Mouse (Mus musculus): ENCODE data around the gene Mdga2. TPM values are rescaled to one million over a fixed set of nuclear protein-coding genes. Genes with fewer than 3 reads are reported as not detected.

Mdga2 gene
- polyA plus RNA-seq, 1 experiment from 2014 or later: 0.13 TPM

DNA sequence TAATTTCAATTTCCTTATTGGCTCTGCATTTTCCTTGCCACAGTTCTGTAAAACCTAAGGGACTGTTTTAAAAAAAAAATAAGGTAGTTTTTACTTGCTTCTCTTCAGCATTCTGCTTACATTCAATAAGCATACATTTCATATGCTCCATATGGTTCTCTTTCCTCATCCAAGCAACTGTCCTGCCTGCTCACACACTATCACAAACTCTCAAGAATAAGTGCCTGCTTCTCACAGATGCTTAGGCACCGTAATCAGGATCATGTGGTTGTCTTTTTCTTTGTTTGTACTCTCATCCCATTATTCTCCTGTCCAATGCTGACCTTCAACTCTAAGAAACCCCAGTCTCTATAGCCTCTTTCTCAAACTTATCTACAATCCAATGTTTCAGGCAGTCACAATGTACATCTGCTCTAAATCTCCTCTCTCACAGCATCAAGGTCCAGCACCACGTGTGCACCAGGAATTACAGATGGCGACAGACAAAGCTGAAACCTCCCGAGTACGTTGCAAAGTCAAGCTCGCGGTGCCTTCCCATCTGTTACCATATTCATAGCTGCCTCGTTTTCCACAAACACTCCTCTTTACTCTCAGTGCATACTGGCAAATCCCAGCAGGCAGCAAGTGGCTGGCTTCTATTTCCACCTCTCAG is 177.1 kb downstream of the Mdga2 start:
- 74% methylated on average over 8 of the region's 8 CpGs for WGBS
- H3K27me3 ChIP-seq (replicated peaks): no peaks in the 10 kb centered on the region
- H3K4me3 ChIP-seq: no peak overlapping the region
- no peak overlapping the region for H3K4me2 ChIP-seq
- H3K4me1 ChIP-seq (replicated peaks): no peaks in the 10 kb centered on the region
- no peaks in the 10 kb centered on the region for H3K36me3 ChIP-seq
- H3K9ac ChIP-seq: no peak overlapping the region
- H3K9me3 ChIP-seq (replicated peaks): no peaks in the 10 kb centered on the region
- ATAC-seq (ENCODE audit: insufficient number of reproducible peaks, low FRiP score): no peak
- H3K27ac ChIP-seq (ENCODE audit: poor library complexity, severe bottlenecking): no peak overlapping the region

DNA sequence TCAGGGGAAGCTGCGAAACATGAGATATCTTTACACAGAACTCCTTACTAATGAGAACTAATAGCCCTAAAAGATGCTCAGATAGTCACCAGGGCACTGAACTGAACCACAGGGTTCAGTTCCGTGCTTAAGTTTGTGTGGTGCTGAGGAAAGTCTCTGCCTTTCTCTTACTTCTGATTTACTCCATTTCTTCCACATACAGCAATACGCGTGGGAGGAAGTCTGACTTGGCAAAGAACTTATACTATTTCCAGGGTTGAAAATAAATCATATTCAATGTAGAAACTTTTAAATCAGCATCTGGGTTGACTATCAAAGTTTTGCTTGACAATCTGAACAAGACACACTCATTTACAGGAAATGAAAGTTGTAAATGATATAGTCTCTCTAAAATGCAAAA is 180.5 kb downstream of the Mdga2 start:
- Histone ChIP-seq H3K4me2 (no peak overlapping the region), H3K27ac (ENCODE audit: poor library complexity, severe bottlenecking) (no peak overlapping the region), H3K4me1 (replicated peaks) (no peaks in the 10 kb centered on the region), H3K9ac (no peak overlapping the region), H3K4me3 (no peak overlapping the region), H3K36me3 (no peaks in the 10 kb centered on the region), H3K9me3 (replicated peaks) (no peaks in the 10 kb centered on the region), H3K27me3 (replicated peaks) (no peaks in the 10 kb centered on the region)
- 85% methylated on average over 4 of the region's 4 CpGs for WGBS
- ATAC-seq (ENCODE audit: insufficient number of reproducible peaks, low FRiP score): no peak

GRCm38 (mm10) chr12:67035509-67036261 is 186.7 kb downstream of the Mdga2 start:
- no peak for ATAC-seq (ENCODE audit: insufficient number of reproducible peaks, low FRiP score)
- no peaks in the 10 kb centered on the region for H3K27me3 ChIP-seq (replicated peaks)
- H3K4me3 ChIP-seq: no peak overlapping the region
- H3K9ac ChIP-seq: no peak overlapping the region
- no peak overlapping the region for H3K27ac ChIP-seq (ENCODE audit: poor library complexity, severe bottlenecking)
- H3K36me3 ChIP-seq: no peaks in the 10 kb centered on the region
- no peaks in the 10 kb centered on the region for H3K9me3 ChIP-seq (replicated peaks)
- no peaks in the 10 kb centered on the region for H3K4me1 ChIP-seq (replicated peaks)
- 81% methylated on average over 15 of the region's 15 CpGs for WGBS
- H3K4me2 ChIP-seq: no peak overlapping the region

GRCm38 (mm10) chr12:67017192-67017591 is 205.2 kb downstream of the Mdga2 start:
- no peak for ATAC-seq (ENCODE audit: insufficient number of reproducible peaks, low FRiP score)
- H3K4me2 ChIP-seq: no peak overlapping the region
- 81% methylated on average over 3 of the region's 3 CpGs for WGBS
- H3K36me3 ChIP-seq: no peaks in the 10 kb centered on the region
- 0 out of 2 replicates have a peak, but pooled peaks cover 2% of the 10 kb centered on the region for H3K9me3 ChIP-seq (replicated peaks)
- H3K4me1 ChIP-seq (replicated peaks): no peaks in the 10 kb centered on the region
- H3K4me3 ChIP-seq: no peak overlapping the region
- H3K27me3 ChIP-seq (replicated peaks): no peaks in the 10 kb centered on the region
- H3K9ac ChIP-seq: no peak overlapping the region
- no peak overlapping the region for H3K27ac ChIP-seq (ENCODE audit: poor library complexity, severe bottlenecking)

DNA sequence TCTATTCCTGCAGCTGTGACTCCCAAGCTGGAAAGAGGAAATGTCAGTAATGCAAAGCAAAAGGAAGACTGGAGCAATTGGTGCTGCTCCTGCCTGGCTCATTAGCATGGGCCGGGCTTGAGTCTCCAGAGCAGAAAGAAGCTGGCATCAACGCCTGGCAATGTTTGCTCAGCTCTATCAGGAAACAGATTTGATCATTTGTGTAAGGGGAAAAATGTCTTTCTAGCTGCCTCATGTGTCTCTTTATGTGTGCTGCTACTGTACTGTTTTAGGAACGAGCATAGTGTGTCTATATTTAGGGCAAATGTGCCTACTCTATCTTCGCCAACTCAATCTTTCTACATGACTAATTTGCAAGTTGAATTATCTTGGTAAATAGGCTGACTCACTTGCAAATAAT is 211.0 kb downstream of the Mdga2 start:
- H3K4me3 ChIP-seq: no peak overlapping the region
- H3K27me3 ChIP-seq (replicated peaks): no peaks in the 10 kb centered on the region
- no peaks in the 10 kb centered on the region for H3K4me1 ChIP-seq (replicated peaks)
- H3K4me2 ChIP-seq: no peak overlapping the region
- H3K27ac ChIP-seq (ENCODE audit: poor library complexity, severe bottlenecking): no peak overlapping the region
- H3K9me3 ChIP-seq (replicated peaks): no peaks in the 10 kb centered on the region
- WGBS: 48% methylated on average over 4 of the region's 4 CpGs
- no peak for ATAC-seq (ENCODE audit: insufficient number of reproducible peaks, low FRiP score)
- no peaks in the 10 kb centered on the region for H3K36me3 ChIP-seq
- H3K9ac ChIP-seq: no peak overlapping the region

DNA sequence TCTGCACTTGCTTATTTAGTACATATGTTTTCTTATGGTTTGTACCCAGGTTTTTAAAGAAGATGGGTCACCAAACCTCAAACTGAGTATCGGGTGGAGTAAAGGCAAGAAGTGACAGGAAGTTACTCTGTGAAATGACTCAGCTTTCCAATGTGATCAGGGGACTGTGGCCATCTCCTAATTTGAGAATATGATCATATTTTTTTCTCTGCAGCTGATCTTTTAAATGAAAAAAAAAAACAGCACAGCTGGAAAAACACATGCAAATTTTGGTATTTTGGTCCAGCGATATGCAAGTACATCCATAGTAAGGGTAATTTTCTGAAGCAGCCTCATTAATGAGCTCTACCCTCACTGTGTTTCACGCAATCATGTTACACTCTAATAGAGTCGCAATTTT is 212.0 kb downstream of the Mdga2 start:
- no peak overlapping the region for H3K9ac ChIP-seq
- H3K27me3 ChIP-seq (replicated peaks): no peaks in the 10 kb centered on the region
- no peak for ATAC-seq (ENCODE audit: insufficient number of reproducible peaks, low FRiP score)
- WGBS: 86% methylated on average over 4 of the region's 4 CpGs
- no peaks in the 10 kb centered on the region for H3K36me3 ChIP-seq
- no peak overlapping the region for H3K4me3 ChIP-seq
- no peak overlapping the region for H3K27ac ChIP-seq (ENCODE audit: poor library complexity, severe bottlenecking)
- H3K4me2 ChIP-seq: no peak overlapping the region
- H3K4me1 ChIP-seq (replicated peaks): no peaks in the 10 kb centered on the region
- H3K9me3 ChIP-seq (replicated peaks): no peaks in the 10 kb centered on the region

DNA sequence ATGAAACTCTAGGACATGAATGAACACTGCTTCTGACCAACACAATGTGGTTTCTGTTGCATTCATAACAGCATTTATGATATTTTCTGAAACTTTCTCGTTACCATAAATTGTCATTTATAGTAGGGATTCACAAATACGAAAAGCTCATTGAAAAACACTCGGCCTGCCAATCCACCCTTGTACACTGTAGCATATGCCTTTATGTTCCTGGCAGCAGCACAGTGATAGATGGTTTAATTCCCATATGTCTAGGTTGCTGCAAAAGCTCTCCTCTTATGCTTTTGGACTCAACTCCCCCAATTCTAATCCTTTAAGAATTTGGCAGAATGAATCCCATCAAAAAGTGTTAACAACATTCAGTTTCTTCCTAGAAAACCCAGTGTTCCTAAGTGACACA is 213.2 kb downstream of the Mdga2 start:
- Histone ChIP-seq H3K9me3 (replicated peaks) (no peaks in the 10 kb centered on the region), H3K9ac (no peak overlapping the region), H3K4me2 (no peak overlapping the region), H3K27ac (ENCODE audit: poor library complexity, severe bottlenecking) (no peak overlapping the region), H3K4me3 (no peak overlapping the region), H3K36me3 (no peaks in the 10 kb centered on the region), H3K27me3 (replicated peaks) (no peaks in the 10 kb centered on the region), H3K4me1 (replicated peaks) (no peaks in the 10 kb centered on the region)
- WGBS: 79% methylated on average over 3 of the region's 3 CpGs
- no peak for ATAC-seq (ENCODE audit: insufficient number of reproducible peaks, low FRiP score)

DNA sequence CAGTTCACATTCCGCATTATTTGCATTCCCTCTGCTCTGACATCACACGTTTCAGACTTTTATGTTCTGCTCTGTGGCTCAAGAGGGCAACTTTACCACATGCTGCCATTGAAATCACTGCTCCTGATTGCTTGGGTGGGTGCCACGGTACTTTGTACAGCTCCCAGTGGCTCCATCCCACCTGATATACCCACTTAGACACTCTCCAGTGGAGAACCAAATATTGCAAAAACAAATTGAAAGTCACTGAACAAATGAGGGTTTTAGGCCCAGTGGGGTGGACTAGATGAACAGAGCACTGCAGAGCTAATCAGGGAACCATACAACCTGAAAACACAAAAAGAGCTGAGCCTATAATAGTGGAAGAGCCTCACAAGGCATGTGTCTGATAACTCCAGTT is 268.2 kb downstream of the Mdga2 start:
- no peaks in the 10 kb centered on the region for H3K27me3 ChIP-seq (replicated peaks)
- WGBS: 62% methylated on average over 3 of the region's 3 CpGs
- no peak for ATAC-seq (ENCODE audit: insufficient number of reproducible peaks, low FRiP score)

GRCm38 (mm10) chr12:66915741-66916140 is 306.6 kb downstream of the Mdga2 start:
- Histone ChIP-seq H3K4me1 (replicated peaks) (no peaks in the 10 kb centered on the region), H3K9ac (no peak overlapping the region), H3K4me3 (no peak overlapping the region), H3K36me3 (no peaks in the 10 kb centered on the region), H3K4me2 (no peak overlapping the region), H3K27me3 (replicated peaks) (no peaks in the 10 kb centered on the region), H3K9me3 (replicated peaks) (no peaks in the 10 kb centered on the region), H3K27ac (ENCODE audit: poor library complexity, severe bottlenecking) (no peak overlapping the region)
- ATAC-seq (ENCODE audit: insufficient number of reproducible peaks, low FRiP score): no peak
- WGBS: 80% methylated on average over 5 of the region's 5 CpGs

More for the DNA sequence above, 268.2 kb downstream of the Mdga2 start:
- H3K9ac ChIP-seq: no peak overlapping the region
- H3K9me3 ChIP-seq (replicated peaks): no peaks in the 10 kb centered on the region
- no peak overlapping the region for H3K4me3 ChIP-seq
- H3K4me1 ChIP-seq (replicated peaks): no peaks in the 10 kb centered on the region
- H3K27ac ChIP-seq (ENCODE audit: poor library complexity, severe bottlenecking): no peak overlapping the region
- no peaks in the 10 kb centered on the region for H3K36me3 ChIP-seq
- no peak overlapping the region for H3K4me2 ChIP-seq

- Histone ChIP-seq H3K4me3 (no peak overlapping the region), H3K4me1 (replicated peaks) (no peaks in the 10 kb centered on the region), H3K36me3 (no peaks in the 10 kb centered on the region), H3K4me2 (no peak overlapping the region), H3K9ac (no peak overlapping the region), H3K9me3 (replicated peaks) (no peaks in the 10 kb centered on the region), H3K27ac (ENCODE audit: poor library complexity, severe bottlenecking) (no peak overlapping the region), H3K27me3 (replicated peaks) (no peaks in the 10 kb centered on the region)
- no peak for ATAC-seq (ENCODE audit: insufficient number of reproducible peaks, low FRiP score)
- 83% methylated on average over 4 of the region's 4 CpGs for WGBS
These were observed 323.0 kb downstream of the Mdga2 start for GRCm38 (mm10) chr12:66899366-66899765.

DNA sequence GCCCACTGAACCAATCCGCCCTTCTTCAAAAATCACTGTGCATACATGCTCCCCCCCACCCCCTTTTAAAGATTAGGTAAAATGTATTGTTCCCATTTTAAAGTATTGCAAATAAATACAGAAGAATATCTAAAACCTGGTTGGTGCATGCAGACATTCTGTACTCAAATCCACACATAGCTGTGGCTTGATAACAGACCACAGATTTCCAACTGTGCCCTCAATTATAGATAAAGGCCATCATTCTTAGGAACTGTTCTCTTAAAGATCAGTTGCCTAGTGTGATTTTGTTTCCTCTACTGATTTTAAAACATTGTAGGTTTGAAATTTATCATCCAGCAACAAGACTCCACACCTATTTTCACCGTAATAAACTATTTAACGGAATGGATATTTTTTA is 325.6 kb downstream of the Mdga2 start:
- Histone ChIP-seq H3K4me2 (no peak overlapping the region), H3K9me3 (replicated peaks) (no peaks in the 10 kb centered on the region), H3K36me3 (no peaks in the 10 kb centered on the region), H3K4me1 (replicated peaks) (no peaks in the 10 kb centered on the region), H3K9ac (no peak overlapping the region), H3K27me3 (replicated peaks) (no peaks in the 10 kb centered on the region), H3K27ac (ENCODE audit: poor library complexity, severe bottlenecking) (no peak overlapping the region), H3K4me3 (no peak overlapping the region)
- WGBS: 81% methylated on average over 3 of the region's 3 CpGs
- ATAC-seq (ENCODE audit: insufficient number of reproducible peaks, low FRiP score): no peak

DNA sequence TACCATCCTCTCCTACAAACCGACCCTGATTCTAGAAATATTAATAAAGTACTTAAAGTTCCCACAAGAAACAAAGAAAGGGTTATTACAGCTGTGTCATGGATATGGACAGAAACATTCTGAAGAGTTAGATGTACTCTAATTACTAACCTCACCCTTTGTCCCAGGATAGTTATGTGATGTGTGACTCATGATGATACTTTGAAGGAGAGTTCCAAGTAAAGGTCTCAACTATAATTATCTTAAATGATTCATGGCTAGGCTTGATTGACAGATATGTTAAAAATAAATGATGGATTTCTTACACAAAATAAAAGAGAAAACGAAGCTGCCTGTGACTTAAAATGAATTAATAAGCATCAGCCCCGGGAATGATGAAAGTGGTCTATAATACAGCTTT is 332.1 kb downstream of the Mdga2 start:
- Histone ChIP-seq H3K4me2 (no peak overlapping the region), H3K27ac (ENCODE audit: poor library complexity, severe bottlenecking) (no peak overlapping the region), H3K36me3 (no peaks in the 10 kb centered on the region), H3K4me3 (no peak overlapping the region), H3K9me3 (replicated peaks) (no peaks in the 10 kb centered on the region), H3K9ac (no peak overlapping the region), H3K27me3 (replicated peaks) (no peaks in the 10 kb centered on the region), H3K4me1 (replicated peaks) (no peaks in the 10 kb centered on the region)
- no peak for ATAC-seq (ENCODE audit: insufficient number of reproducible peaks, low FRiP score)
- WGBS: 73% methylated on average over 3 of the region's 3 CpGs
